Mouse (Mus musculus) testis, postnatal 10 days (tissue): ENCODE results near the gene Akt1.

Source experiments
- DNase-seq: peaks from one replicate; pipeline ENCODE4 v3.0.0; 2021; ENCODE audit warnings: low spot score

Akt1 gene

DNA sequence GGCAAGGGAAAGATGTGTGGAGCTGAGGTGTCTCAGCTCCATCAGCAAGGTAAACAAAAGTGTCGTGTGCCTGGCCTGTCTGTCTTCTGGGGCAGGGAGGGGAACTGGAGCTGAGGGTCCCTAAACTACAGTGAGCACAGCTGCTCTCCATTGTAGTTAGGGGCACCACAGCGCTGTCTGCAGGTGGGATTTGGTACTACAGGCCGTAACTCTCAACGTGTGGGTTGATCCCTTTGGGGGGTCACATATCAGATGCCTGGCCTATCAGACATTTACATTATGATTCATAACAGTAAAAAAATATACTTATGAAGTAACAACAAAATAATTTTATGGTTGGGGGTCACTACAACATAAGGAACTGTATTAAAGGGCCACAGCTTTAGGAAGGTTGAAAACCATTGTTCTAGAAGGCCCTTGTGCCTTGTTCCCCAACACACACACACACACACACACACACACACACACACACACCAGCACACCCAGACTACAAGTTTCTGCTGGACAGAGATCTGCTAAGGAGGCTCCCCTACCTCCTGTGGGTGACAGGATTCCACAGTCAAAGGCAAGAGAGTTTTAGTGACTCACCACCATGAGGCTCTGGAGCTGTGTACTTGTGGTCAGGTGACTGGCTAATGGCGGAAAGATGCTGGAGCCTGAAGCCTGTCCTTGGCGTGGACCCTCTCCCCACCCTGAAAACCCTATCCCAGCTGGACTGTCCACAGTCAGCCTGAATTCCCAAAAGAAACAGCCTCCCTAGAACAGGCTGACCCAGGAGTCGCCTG lies 47.4 kb downstream of the Akt1 start:
- DNase-seq = no peak

DNA sequence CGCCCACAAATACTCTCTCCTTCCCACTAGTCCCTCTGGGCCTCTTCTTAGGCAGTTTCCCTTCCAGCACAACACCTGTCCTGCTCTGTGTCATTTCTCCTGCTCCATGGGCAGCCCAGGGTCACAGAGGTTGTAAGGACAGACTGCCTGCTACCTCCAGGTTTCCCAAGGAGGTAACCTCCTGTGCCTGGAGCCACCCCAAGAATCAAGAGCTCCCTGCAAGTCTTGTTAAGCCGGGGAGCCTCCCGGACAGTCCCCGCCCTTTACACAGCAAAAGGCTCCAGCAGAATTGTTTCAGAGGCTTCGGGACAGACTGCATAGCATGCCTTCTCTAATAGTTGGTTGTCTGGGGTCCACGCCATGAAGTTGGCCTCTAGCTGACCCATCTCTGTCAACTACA lies 48.2 kb downstream of the Akt1 start:
- no peak for DNase-seq

DNA sequence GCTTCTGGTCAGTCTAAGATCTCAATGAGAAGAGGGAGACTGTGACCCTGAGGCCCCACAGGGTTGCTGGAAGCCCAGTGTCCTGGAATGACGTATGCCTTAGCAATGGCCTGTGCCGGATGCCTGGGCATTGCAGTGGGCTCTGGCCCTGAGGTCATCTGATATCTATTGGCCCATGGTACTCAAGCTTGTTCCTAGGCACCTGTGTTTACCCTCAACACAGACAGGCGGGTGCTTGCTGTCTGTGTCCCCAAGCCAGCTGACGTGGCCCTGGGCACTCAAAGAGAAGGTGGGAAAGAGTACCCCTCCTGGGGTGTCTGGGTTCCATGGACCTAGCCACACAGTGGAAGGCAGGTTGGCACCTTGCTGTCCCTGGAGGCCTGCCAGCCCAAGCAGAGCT lies 49.0 kb downstream of the Akt1 start:
- no peak for DNase-seq

DNA sequence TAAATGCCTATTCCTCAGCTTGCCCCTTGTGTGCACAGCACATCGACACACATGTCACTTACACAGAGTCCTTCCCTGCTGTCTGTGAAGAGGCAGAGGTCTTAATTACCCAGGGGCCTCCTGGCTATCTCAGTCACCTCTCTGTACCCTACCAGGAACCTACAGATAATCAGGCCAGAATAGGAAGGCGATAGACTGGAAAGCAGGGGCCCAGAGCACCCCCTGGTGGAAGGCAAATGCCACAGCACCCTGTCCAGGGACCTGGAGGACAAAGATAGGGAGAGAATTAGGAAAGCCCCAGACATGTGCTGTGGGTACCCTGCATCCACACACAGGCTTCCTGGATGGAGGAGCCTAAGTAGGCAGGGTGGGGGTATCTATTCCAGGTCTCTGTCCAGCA lies 50.9 kb downstream of the Akt1 start:
- peak; percentile 81 for DNase-seq

DNA sequence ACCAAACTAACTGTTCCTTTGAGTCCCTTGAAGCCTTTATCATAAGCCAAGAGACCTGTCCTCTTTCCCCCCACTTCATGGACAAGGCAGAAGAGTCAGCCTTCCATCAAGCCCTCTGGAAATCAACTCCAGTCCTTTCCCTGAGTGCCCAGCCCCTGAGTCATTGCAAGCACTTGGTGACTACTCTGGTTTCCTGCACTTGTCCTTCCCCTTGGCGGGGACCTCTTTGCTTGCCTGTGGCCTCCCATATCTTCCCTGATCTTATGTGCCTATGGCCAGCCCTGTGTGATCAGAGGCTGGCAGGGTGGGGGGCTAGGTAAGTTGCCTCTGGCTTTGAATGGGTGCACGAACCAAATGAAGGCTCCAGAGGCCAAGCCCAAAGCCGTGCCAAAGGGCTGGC lies 52.8 kb downstream of the Akt1 start:
- no peak for DNase-seq

DNA sequence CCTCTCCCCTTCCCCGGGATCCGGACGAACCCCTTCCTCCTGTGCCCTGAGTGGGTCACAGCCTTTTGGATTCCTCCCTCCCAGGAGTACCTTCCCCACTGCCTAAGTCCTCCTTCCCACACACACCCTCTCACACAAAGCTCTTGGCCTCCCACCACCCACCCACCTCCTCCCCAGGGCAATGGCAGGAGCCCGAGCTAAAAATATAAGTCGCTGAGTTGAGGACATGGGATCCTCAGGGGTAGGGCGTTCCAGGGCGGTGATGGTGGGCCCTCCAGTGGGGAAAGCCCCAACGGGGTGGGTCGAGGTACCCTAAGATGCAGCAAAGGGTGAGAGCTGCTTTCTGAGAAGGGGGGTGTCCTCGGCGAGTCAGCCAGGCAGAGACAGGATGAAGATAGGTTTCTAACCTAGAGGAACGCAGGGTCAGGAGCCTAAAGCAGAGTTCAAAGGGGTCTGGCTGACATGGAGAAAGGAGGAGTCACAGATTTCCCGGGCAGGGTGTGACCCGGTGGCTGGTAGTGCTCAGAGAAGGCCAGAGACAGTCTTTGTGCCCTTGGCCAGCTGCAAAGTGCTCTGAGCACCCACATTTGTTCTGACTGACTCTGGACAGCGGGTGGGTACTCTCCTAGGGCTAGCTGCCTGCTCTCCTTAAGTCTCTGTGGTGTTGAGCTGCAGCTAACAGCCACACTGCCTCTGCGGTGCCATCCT lies 54.2 kb downstream of the Akt1 start:
- no peak for DNase-seq

DNA sequence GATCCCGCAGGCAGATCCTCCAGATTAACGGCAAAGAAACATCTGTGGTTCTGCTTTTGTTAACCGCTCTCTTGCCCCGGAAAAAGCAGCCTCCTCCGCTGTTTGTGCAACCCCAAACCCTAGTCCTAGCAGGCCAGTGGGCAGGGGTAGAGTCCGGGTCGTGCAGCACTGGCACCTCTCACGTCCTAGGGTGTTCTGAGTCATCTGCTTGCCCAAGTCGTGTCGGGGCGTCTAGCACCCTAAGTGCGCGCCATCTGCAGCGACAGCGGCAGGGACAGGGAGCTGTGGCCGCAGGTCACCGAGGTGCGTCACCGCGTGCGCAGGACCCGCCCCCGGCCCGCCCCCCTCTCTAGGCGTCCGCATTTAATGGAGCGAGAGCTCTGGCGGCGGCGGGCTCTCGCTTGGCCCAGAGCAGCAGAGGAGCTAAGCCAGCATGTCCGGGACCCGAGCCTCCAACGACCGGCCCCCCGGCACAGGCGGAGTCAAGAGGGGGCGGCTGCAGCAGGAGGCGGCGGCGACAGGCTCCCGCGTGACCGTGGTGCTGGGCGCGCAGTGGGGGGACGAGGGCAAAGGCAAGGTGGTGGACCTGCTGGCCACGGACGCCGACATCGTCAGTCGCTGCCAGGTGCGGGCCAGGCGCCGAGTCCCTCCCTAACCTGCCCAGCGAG lies 54.9 kb downstream of the Akt1 start, which contains the start of gene Adssl1:
TSS of gene Adssl1 (plus strand) at position 360 of the 668 bp plus-strand sequence.
- peak; percentile 62 for DNase-seq

DNA sequence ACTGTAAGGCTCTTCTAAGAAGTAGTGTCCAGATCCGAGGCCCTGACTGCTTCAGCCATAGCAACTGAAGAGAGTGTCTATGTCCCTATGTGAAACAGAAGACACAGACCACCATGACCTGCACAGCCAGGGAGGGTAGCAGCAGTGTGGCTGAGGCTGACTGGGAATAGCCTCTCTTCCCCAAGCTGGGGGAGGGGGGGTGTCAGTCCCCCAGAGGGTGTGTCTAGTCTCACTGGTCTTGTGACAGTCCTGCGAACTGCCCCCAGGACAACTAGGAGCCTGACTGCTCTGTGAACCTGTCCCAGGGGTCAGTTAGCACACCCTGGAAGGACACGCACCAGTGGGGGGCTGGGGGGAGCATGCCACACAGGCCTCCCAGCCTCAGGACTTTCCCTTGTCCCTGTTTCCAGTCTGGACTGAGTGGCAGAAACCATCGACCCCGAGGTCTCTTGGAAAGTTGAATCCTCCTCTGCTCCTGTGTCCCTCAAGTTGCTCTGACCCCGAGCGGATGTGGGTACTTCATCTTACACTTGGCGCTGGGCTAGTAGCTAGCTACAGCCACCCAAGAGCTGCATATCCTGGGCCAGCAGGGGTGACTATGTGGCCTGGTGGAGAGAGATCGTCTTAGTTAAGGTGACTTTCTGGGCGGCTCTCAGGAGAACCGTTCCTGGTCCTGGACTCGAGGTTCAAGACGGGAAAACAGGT lies 55.6 kb downstream of the Akt1 start:
- DNase-seq = no peak

DNA sequence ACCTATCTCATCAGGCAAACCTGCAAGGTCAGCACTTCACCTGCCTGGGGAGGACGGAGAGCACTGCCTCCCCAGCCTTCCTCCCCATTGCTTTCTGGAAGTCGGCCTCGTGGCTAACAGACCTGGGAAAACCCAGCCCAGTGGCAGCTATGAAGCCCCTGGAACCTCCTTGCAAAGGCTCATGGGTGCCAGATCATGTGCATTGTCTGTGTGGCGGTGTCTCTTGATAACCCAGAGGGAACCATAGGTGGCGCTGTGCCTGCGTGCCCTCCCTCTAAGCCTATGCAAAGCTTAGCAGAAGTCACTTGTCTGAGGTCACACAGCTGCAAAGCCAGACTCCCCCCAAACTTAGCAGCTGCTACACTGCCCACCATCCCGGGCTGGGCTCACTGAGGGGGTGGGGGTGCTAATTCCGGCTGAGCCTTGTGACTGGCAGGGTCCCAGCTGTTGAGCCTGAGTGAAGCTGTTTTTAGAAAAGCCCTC lies 56.7 kb downstream of the Akt1 start:
- peak; percentile 77 for DNase-seq

DNA sequence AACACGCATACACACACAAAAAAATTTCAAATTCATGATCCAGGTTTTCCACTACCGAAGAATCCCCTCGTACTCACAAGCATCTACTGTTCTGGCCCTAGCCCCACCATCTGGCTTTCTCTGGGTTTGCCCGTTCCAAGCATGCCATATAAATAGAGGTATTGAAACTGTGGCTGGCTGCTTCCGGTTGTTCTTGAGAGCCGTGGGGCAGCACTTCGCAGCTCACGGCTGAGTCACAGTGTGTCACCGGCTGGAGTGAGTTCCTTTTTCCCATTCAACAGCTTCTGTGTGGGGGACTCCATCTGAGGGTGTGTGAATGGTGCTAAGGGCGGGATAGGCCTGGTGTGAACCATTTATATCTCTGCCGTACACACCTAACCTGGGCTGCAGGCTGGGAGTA lies 57.5 kb downstream of the Akt1 start:
- no peak for DNase-seq

DNA sequence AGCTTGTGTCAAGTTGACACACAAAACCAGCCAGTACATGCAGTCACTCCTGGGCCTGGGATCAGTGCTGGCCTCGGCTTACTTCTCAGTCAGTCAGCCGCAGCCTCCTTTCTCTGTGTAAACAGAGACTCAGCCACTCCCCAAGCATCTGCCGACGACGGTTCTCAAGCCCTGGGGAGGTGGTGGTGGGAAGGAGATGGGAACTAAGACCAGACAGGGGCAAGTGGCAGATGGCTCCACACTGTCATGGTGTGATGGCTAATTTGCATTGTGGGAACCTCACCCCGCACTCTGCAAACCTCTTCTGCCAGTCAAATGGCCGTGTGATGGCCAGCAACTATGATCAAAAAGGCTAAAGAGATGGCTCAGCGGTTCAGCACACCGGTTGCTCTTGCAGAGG lies 58.0 kb downstream of the Akt1 start:
- no peak for DNase-seq

DNA sequence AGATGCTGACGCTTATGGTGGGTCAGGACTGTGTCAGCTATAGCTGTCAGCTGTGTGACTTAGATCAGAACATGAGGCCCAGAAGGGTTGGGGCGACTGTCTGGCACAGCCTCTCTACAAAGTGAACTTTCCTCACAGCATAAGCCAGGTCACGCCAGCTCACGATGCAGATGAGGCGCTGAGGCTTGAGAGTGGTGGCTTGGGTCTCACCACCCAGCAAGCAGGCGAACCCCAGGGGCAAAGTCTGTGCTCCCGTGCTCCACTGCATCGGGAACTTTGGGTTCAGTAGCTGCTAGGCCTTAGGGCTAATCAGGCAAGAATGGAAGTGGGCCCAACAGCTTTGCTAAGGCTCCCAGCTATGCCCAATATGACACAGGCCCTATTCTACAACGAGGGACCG lies 65.7 kb downstream of the Akt1 start:
- DNase-seq = no peak

DNA sequence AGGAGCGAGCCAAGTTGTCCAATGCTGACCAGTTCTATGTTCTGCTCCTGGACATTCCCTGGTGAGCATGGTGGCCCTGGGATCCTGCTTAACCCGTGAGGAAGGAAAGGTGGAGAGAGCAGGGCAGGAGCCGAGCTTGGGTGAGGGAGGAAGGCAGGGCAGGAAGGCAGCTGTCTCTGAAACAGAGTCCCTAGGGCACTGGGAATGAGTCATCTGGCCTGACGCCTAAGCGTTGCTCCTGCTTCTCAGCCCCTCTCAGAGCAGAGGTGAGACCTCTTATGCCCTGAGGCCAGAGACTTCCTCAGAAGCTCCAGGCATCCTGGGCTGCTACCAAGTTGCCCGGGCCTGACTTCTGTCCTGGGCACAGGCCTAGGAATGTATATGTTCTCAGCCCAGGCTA lies 67.7 kb downstream of the Akt1 start:
- DNase-seq = no peak

DNA sequence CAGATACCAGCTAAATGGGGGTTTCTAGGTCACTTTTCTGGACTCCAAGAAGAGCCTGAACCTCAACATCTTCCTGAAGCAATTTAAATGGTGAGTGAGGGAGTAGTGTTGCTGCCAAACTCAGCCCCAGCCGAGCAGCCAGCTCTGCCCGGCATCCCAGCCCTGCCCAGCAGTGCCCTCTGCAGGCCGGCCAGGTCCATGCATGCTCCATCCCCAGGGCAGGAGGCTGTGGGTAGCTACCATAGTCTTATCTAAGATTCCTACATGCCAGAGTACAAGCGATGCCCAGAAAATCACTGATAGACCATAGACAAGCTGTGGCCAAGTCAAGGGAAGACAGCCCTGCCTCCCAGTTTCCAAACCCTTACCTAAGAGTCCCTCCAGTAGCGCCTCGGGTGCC lies 68.9 kb downstream of the Akt1 start:
- peak; percentile 89 for DNase-seq

DNA sequence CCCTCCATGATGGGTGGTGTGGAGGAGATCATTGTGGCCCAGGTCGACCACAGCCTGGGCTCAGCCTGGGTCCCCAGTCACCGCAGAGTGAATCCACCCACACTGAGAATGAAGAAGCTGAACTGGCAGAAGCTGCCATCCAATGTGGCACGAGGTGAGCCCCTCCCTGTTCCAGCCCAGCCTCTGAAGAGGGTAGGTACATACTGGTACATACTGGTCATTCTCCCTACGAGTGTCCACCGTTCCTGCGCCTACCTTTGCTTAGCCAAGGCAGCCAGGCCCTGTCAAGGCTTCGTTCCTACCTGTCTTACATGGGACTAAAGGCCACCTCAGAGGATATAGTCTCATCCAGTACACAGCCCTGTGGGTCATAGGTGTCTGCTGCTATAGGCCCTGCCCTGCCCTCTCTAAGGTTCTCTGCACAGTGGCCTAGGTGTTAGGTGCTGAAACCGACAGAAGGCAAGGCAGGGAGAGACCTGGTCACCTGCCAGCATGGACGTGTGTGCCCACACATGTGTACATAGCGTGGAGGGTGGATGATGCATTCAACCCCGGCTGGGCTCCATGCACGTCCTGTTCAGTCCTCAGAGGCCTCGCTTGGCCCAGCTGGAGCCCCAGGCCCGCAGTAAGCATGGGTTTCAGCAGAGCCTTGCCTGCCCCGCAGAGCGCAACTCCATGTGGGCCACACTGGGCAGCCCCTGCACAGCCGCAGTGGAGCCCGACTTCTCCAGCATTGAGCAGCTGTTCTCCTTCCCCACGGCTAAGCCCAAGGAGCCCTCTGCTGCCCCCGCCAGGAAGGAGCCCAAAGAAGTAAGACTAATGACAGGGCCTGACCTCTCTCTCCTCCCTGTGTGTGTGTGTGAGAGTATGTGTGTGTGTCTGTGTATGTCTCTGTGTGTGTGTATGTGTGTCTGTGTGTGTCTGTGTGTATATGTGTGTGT lies 69.7 kb downstream of the Akt1 start:
- peak; percentile 83 for DNase-seq

DNA sequence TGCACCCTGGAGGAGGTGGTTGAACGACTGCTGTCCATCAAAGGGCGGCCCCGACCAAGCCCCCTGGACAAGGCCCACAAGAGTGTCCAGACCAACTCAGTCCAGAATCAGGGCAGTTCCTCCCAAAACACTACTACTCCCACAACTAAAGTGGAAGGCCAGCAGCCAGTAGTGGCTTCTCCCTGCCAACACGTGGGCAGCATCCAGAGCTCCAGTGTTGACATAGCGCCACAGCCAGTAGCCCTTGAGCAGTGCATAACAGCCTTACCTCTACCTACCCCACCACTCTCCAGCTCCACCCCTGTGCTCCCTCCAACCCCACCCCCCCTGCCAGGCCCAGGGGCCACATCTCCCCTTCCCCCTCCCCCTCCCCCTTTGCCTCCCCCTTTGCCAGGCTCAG lies 70.7 kb downstream of the Akt1 start:
- DNase-seq = no peak
